Mouse (Mus musculus) adrenal gland, postnatal 25 days (tissue): ENCODE results near the gene Vps8. TPM values are rescaled to one million over a fixed set of nuclear protein-coding genes. Genes with fewer than 3 reads are reported as not detected.

Experiments
- DNase-seq: peaks from one replicate; pipeline ENCODE4 v3.0.0; 2021; ENCODE audit warnings: mixed read lengths
- long read RNA-seq: library from polyadenylated mRNA; stranded (forward); transcript quantifications from one replicate; pipeline ENCODE4 v2.0.0, GENCODE M21; 2021
- total RNA-seq: library from RNA; stranded (reverse); gene quantifications from 2 replicates; pipeline ENCODE4 v1.2.3, GENCODE M21; 2021

Vps8 gene
- total RNA-seq = 24.2 and 24.5 TPM in 2 replicates
- long read RNA-seq, full-length matches to known transcripts = 9 of 18 reads
- long read RNA-seq, partial matches to known transcripts = 6 of 18 reads
- long read RNA-seq, other reads (novel, unspliced or antisense) = 3 of 18 reads

- DNase-seq = peak; percentile 94
These were observed at the start of gene Vps8 for GRCm38 (mm10) chr16:21422645-21423545. Gene Vps8 (plus strand): TSS chr16:21423118.

- no peak for DNase-seq
These were observed 49.5 kb upstream of the Vps8 start for GRCm38 (mm10) chr16:21373316-21373960.

GRCm38 (mm10) chr16:21374067-21374466 is 48.9 kb upstream of the Vps8 start:
- no peak for DNase-seq

GRCm38 (mm10) chr16:21375147-21375546 is 47.8 kb upstream of the Vps8 start:
- DNase-seq = no peak

GRCm38 (mm10) chr16:21376316-21376715 is 46.6 kb upstream of the Vps8 start:
- DNase-seq = no peak

GRCm38 (mm10) chr16:21376949-21377604 is 45.8 kb upstream of the Vps8 start:
- no peak for DNase-seq

- DNase-seq = no peak
These were observed 45.3 kb upstream of the Vps8 start for GRCm38 (mm10) chr16:21377605-21377968.

- no peak for DNase-seq
These were observed 41.4 kb upstream of the Vps8 start for GRCm38 (mm10) chr16:21381469-21381868.

- DNase-seq = no peak
These were observed 40.6 kb upstream of the Vps8 start for GRCm38 (mm10) chr16:21382152-21382911.

- no peak for DNase-seq
These were observed 36.7 kb upstream of the Vps8 start for GRCm38 (mm10) chr16:21385926-21386881.

- DNase-seq = peak; percentile 49
These were observed 33.6 kb upstream of the Vps8 start for GRCm38 (mm10) chr16:21389316-21389715.

- no peak for DNase-seq
These were observed 32.2 kb upstream of the Vps8 start for GRCm38 (mm10) chr16:21390744-21391143.

- DNase-seq = no peak
These were observed 30.8 kb upstream of the Vps8 start for GRCm38 (mm10) chr16:21392099-21392498.

- peak; percentile 80 for DNase-seq
These were observed 30.3 kb upstream of the Vps8 start for GRCm38 (mm10) chr16:21392517-21393112.

GRCm38 (mm10) chr16:21395546-21395945 is 27.4 kb upstream of the Vps8 start:
- no peak for DNase-seq

- DNase-seq = no peak
These were observed 25.2 kb upstream of the Vps8 start for GRCm38 (mm10) chr16:21397681-21398080.

GRCm38 (mm10) chr16:21398345-21399051 is 24.4 kb upstream of the Vps8 start:
- no peak for DNase-seq

- no peak for DNase-seq
These were observed 23.0 kb upstream of the Vps8 start for GRCm38 (mm10) chr16:21399942-21400341.

GRCm38 (mm10) chr16:21402068-21402467 is 20.9 kb upstream of the Vps8 start:
- no peak for DNase-seq

GRCm38 (mm10) chr16:21403402-21403801 is 19.5 kb upstream of the Vps8 start:
- no peak for DNase-seq
